Mouse (Mus musculus) midbrain, embryonic 14.5 days (tissue): ENCODE results near the gene Tmc8. TPM values are rescaled to one million over a fixed set of nuclear protein-coding genes. Genes with fewer than 3 reads are reported as not detected.

Source experiments
- ATAC-seq: fragments of 200-750 bp; cut with Nextera tagmentation; 2 replicates; pipeline ENCODE4 v1.8.0; 2017; ENCODE audit warnings: moderate number of reproducible peaks, moderate library complexity; ENCODE audit not compliant: low FRiP score, low TSS enrichment
- DNase-seq: peaks from one replicate; pipeline ENCODE4 v3.0.0-alpha.2; 2015
- H3K27ac ChIP-seq: fragments of 300-500 bp; sonication (generic); replicated peaks from 2 replicates; pipeline ENCODE4 v1.5.1; 2014; ENCODE audit warnings: mild to moderate bottlenecking, low read depth, low read length, moderate library complexity
- H3K27me3 ChIP-seq: fragments of 300-500 bp; sonication (generic); 2 replicates; pipeline ENCODE4 v1.6.1; 2014; ENCODE audit warnings: low read length, control low read depth, mixed read lengths; ENCODE audit not compliant: control insufficient read depth, insufficient read depth
- H3K36me3 ChIP-seq: fragments of 300-500 bp; sonication (generic); 2 replicates; pipeline ENCODE4 v1.6.1; 2014; ENCODE audit warnings: low read length, control low read depth; ENCODE audit not compliant: control insufficient read depth, insufficient read depth
- H3K4me1 ChIP-seq: fragments of 300-500 bp; sonication (generic); 2 replicates; pipeline ENCODE4 v1.6.1; 2014; ENCODE audit warnings: mild to moderate bottlenecking, antibody characterized with exemption, low read length, control low read depth; ENCODE audit not compliant: control insufficient read depth, insufficient read depth
- H3K4me2 ChIP-seq: fragments of 300-500 bp; sonication (generic); 2 replicates; pipeline ENCODE4 v1.6.1; 2014; ENCODE audit warnings: mild to moderate bottlenecking, low read length, moderate library complexity
- H3K4me3 ChIP-seq: fragments of 300-500 bp; sonication (generic); replicated peaks from 2 replicates; pipeline ENCODE4 v1.5.1; 2014; ENCODE audit warnings: low read depth, low read length
- H3K9ac ChIP-seq: fragments of 300-500 bp; sonication (generic); replicated peaks from 2 replicates; pipeline ENCODE4 v1.6.1; 2014; ENCODE audit warnings: mild to moderate bottlenecking, low read length, moderate library complexity
- H3K9me3 ChIP-seq: fragments of 300-500 bp; sonication (generic); 2 replicates; pipeline ENCODE4 v1.6.1; 2016; ENCODE audit warnings: low read length, control low read depth, mixed read lengths; ENCODE audit not compliant: control insufficient read depth
- WGBS: fragments of 180-500 bp; shearing (Covaris S2); extraction: QIAGEN DNeasy Blood & Tissue Kit; methylation state at CpG from one replicate; pipeline ENCODE4 v1.1.7; 2014; 5-methylcytosine and 5-hydroxymethylcytosine counted together
- polyA plus RNA-seq: library from polyadenylated mRNA; unstranded; fragments of >200 nt; fragmentation: Nextera tagmentation; extraction: Ambion mirVana; gene quantifications from 2 replicates; pipeline ENCODE4 v1.2.1, GENCODE M21; 2014

The Tmc8 gene
- polyA plus RNA-seq, 1 experiment from 2014 or later = 0.66 TPM

- Histone ChIP-seq H3K4me1 (no peaks in the 10 kb centered on the region), H3K4me3 (no peak overlapping the region), H3K9ac (no peak overlapping the region), H3K27ac (no peak overlapping the region), H3K9me3 (no peaks in the 10 kb centered on the region), H3K27me3 (no peaks in the 10 kb centered on the region), H3K36me3 (no peaks in the 10 kb centered on the region), H3K4me2 (no peak overlapping the region)
- ATAC-seq (no peak), DNase-seq (no peak)
- 77% methylated on average over 2 of the region's 2 CpGs for WGBS
These were observed 56.7 kb downstream of the Tmc8 start for GRCm38 (mm10) chr11:117838572-117838971.

DNA sequence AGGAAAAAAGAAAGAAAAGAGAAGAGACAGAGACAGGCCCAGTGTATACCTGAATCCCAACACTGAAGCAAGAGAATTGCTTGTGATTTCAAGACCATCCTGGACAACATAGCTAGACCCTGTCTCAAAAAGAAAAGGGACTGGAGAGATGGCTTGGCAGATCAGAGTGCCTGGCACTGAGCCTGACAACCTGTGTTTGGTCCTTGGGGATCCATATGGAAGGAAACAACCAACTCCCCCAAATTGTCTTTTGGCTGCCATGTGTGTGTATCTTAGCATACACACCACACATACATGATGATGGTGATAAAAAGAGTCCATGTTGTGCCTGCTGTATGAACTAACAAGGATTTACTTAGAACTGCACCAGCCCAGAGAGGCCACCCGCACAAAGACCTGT is 57.1 kb downstream of the Tmc8 start:
- DNase-seq (no peak), ATAC-seq (no peak)
- Histone ChIP-seq H3K4me3 (no peak overlapping the region), H3K36me3 (no peaks in the 10 kb centered on the region), H3K4me1 (no peaks in the 10 kb centered on the region), H3K27me3 (no peaks in the 10 kb centered on the region), H3K27ac (no peak overlapping the region), H3K9ac (no peak overlapping the region), H3K9me3 (no peaks in the 10 kb centered on the region), H3K4me2 (no peak overlapping the region)
- WGBS = 85% methylated on average over 1 of the region's 1 CpGs

DNA sequence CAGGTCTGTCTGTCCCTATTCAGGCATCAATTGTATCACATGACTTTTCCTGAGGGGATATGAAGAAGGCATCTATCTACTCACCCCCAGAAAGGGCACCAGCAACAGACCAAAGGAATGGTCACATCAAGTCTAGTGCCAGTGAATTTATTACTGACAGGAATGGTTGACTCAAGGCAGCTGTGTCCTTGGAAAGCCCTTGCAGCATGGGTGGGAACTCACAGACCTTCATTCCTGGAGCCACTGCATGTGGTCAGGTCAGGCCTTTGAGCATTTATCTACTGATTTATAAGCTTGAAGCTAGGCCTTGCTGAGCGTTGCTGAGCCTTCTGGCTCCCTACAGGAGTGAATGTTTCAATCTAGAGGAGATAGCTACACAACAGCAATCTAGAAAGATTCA is 59.0 kb downstream of the Tmc8 start:
- no peak overlapping the region for H3K4me2 ChIP-seq
- H3K36me3 ChIP-seq = no peaks in the 10 kb centered on the region
- H3K27me3 ChIP-seq = no peaks in the 10 kb centered on the region
- no peaks in the 10 kb centered on the region for H3K4me1 ChIP-seq
- no peak for ATAC-seq
- no peak overlapping the region for H3K9ac ChIP-seq
- no peaks in the 10 kb centered on the region for H3K9me3 ChIP-seq
- H3K4me3 ChIP-seq = no peak overlapping the region
- DNase-seq = no peak
- H3K27ac ChIP-seq = no peak overlapping the region
- WGBS = 63% methylated on average over 1 of the region's 1 CpGs

Other genes with a start within 250 kb of the Tmc8 start
- gene Tnrc6c, start 127.8 kb upstream of the Tmc8 start, polyA plus RNA-seq = 34.0 and 35.1 TPM in 2 replicates
- 2.4 and 3.6 TPM in 2 replicates for gene Tmc6, start 122 bp downstream of the Tmc8 start, polyA plus RNA-seq
- not detected in 2 replicates for gene 6030468B19Rik, start 15.6 kb downstream of the Tmc8 start, polyA plus RNA-seq
- gene Gm20708, start 27.6 kb downstream of the Tmc8 start, polyA plus RNA-seq = 0.47 and 1.4 TPM in 2 replicates
- gene Syngr2, start 27.6 kb downstream of the Tmc8 start, polyA plus RNA-seq = 8.2 and 18.9 TPM in 2 replicates
- gene Afmid, start 43.8 kb downstream of the Tmc8 start, polyA plus RNA-seq = 4.1 TPM in 2 replicates
- gene Tk1, start 44.0 kb downstream of the Tmc8 start, polyA plus RNA-seq = 12.8 and 18.0 TPM in 2 replicates
- 27.9 and 50.1 TPM in 2 replicates for gene Birc5, start 67.2 kb downstream of the Tmc8 start, polyA plus RNA-seq
- not detected in 2 replicates for gene Tmem235, start 78.7 kb downstream of the Tmc8 start, polyA plus RNA-seq
- 2.3 and 3.1 TPM in 2 replicates for gene Tha1, start 91.4 kb downstream of the Tmc8 start, polyA plus RNA-seq
- 4.3 and 7.2 TPM in 2 replicates for gene Socs3, start 188.0 kb downstream of the Tmc8 start, polyA plus RNA-seq
- gene Pgs1, start 204.2 kb downstream of the Tmc8 start, polyA plus RNA-seq = 47.9 and 51.4 TPM in 2 replicates